Mouse (Mus musculus): ENCODE data around the gene Polr2e.

DNA sequence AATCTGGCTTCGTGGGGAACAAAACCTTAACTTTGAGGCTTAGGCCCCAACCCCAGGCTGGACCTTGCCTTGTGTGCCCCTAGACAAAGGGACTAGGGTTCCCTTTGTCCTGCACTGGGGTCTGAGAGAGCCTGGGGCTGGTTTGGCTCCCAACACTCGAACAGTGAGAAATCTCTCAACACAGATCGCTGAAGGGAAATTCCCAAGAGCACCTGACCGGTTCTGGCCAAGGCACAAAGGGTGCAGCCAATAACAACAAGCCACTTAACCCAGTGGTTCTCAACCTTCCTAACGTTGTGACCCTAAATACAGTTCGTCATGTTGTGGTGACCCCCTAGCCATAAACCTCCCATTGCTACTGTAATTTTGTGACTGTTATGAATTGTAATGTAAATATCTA, 10.6 kb upstream of the Polr2e start:
- TF ChIP-seq POLR2A (IDR thresholded peaks at IDR 0.05; ENCODE audit: extremely low read depth, insufficient read depth, low read length) (no peak), CTCF (IDR thresholded peaks at IDR 0.05; ENCODE audit: low read depth, low read length) (no peak)
